Mouse (Mus musculus): ENCODE measurements around the gene Gm11437. TPM values are rescaled to one million over a fixed set of nuclear protein-coding genes. Genes with fewer than 3 reads are reported as not detected.

Gene Gm11437
- polyA plus RNA-seq, 1 experiment = not detected

DNA sequence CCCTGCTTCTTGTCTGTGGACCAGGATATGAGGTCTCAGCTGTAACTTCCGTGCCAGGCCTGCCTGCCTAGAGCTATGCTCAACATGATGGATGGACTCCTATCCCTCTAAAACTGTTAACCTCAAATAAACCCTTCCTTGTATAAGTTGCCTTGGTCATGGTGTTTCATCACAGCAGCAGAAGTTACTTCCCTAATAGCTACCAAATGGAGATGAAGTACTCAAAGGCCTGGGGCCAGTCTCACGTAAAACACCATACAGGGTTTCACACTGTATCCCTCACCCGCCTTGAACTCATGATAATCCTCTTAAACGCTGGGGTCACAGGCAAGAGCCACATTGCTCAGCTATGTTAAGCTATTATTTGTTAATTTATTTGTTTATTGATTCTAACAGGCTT is 49.8 kb downstream of the Gm11437 start:
- TF ChIP-seq POLR2A (IDR thresholded peaks at IDR 0.05; ENCODE audit: borderline replicate concordance, low read depth, low read length) (no peak), CTCF (IDR thresholded peaks at IDR 0.05; ENCODE audit: low read depth, low read length) (no peak)
- Histone ChIP-seq H3K4me1 (ENCODE audit: control insufficient read depth, insufficient read depth, low read length) (peaks cover 9% of the 10 kb centered on the region), H3K4me3 (ENCODE audit: insufficient read depth, low read length) (no peak overlapping the region), H3K27ac (ENCODE audit: insufficient read depth, low read depth, low read length) (no peak overlapping the region)

DNA sequence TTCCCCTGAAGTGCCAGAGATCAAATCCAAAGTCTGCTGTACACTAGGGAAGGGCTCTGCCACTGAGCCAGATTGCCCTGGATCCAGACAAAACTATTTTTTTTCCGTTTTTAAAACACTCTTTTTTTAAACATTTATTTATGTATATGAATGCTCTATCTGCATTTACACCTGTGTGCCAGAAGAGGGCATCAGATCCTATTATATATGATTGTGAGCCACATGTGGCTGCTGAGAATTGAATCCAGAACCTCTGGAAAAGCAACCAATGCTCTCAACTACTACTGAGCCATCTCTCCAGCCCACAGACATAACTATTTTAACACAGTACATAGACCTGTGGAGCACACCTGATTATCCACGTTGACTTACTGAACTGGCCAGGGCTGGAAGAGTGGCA is 51.1 kb downstream of the Gm11437 start:
- no peak overlapping the region for H3K4me3 ChIP-seq (ENCODE audit: insufficient read depth, low read length)
- peaks cover 9% of the 10 kb centered on the region for H3K4me1 ChIP-seq (ENCODE audit: control insufficient read depth, insufficient read depth, low read length)
- no peak for TF ChIP-seq POLR2A (IDR thresholded peaks at IDR 0.05; ENCODE audit: borderline replicate concordance, low read depth, low read length)

DNA sequence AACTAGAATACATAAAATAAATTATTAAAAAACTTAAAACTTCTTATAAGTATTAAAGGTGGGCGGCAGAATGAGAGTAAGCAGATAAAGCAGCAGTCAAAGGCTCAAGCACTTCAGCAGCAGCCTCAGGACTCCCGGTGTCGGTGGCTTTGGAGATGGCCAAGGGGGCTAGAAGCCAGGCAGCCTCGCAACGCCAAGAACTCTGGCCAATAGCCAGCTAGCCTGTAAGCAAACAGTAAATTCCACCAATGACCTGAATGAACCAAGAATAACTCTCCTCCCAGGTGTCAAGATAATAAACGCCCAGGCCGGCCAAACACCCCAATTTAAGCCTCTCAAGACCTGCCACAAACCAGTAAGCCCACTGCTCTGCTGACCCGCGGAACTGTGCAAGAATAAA is 51.6 kb downstream of the Gm11437 start:
- TF ChIP-seq CTCF (IDR thresholded peaks at IDR 0.05; ENCODE audit: low read depth, low read length) = no peak
- H3K4me3 ChIP-seq (ENCODE audit: insufficient read depth, low read length) = no peak overlapping the region
- H3K4me1 ChIP-seq (ENCODE audit: control insufficient read depth, insufficient read depth, low read length) = peaks cover 9% of the 10 kb centered on the region
- no peak overlapping the region for H3K27ac ChIP-seq (ENCODE audit: insufficient read depth, low read depth, low read length)

More for the DNA sequence above, 51.1 kb downstream of the Gm11437 start:
- H3K27ac ChIP-seq (ENCODE audit: insufficient read depth, low read depth, low read length) = no peak overlapping the region

DNA sequence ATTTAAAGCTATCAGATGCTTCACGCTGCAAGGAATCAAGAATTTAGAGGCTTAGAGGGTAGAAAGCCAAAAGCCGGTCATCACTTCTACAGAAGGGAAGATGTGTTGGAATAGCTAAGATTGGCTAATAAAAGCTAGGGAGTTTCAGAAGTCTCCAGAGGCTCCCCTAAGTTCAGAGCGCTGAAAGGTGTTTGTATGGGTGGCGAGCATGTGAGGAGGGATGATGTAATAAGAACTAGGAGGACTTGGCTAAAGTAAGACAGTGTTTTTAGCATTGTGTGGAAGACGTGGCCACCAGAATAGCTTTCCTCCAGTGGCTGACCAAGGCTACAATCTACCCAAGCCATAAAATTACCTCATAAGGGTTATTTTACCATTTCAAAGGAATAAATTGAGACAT is 53.7 kb downstream of the Gm11437 start:
- Histone ChIP-seq H3K4me1 (ENCODE audit: control insufficient read depth, insufficient read depth, low read length) (peaks cover 9% of the 10 kb centered on the region), H3K27ac (ENCODE audit: insufficient read depth, low read depth, low read length) (no peak overlapping the region), H3K4me3 (ENCODE audit: insufficient read depth, low read length) (no peak overlapping the region)
- TF ChIP-seq POLR2A (IDR thresholded peaks at IDR 0.05; ENCODE audit: borderline replicate concordance, low read depth, low read length) (no peak), CTCF (IDR thresholded peaks at IDR 0.05; ENCODE audit: low read depth, low read length) (no peak)

DNA sequence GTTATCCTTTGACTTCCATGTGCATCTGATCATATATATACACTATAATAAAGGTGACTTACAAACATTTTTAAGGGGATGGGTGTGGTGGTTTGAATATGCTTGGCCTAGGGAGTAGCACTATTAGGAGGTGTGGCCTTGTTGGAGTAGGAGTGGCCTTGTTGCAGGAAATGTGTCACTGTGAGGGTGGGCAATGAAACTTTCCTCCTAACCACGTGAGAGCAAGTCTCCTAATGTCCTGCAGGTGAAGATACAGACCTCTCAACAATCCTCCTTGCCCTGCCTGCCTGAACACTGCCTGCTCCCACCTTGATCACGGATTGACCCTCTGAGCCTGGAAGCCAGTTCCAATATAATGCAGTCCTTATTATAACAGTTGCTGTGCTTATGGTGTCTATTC is 60.1 kb downstream of the Gm11437 start:
- Histone ChIP-seq H3K4me3 (ENCODE audit: insufficient read depth, low read length) (no peak overlapping the region), H3K4me1 (ENCODE audit: control insufficient read depth, insufficient read depth, low read length) (peaks cover 4% of the 10 kb centered on the region), H3K27ac (ENCODE audit: insufficient read depth, low read depth, low read length) (no peak overlapping the region)
- TF ChIP-seq POLR2A (IDR thresholded peaks at IDR 0.05; ENCODE audit: borderline replicate concordance, low read depth, low read length) = no peak
- TF ChIP-seq CTCF (IDR thresholded peaks at IDR 0.05; ENCODE audit: low read depth, low read length) = no peak

DNA sequence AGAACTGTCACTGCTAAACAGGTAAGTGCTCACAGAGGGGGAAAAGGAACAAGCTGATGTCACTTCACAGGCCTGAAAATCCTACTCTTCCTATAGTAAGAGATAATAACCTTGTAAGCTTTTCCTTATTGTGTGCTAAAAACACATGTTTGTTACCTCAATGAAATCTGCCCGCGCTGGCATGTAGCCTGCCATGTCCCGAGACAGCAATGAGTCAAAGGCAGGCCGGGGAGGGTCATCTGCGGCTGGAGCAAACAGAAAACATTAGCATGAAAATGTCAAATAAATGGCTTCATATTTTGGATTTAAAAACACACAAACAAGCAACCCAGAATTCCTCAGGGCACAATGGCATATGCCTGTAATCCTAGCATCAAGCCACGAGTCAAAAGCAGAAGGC is 63.2 kb downstream of the Gm11437 start:
- no peak overlapping the region for H3K27ac ChIP-seq (ENCODE audit: insufficient read depth, low read depth, low read length)
- H3K4me3 ChIP-seq (ENCODE audit: insufficient read depth, low read length) = no peak overlapping the region
- no peak for TF ChIP-seq POLR2A (IDR thresholded peaks at IDR 0.05; ENCODE audit: borderline replicate concordance, low read depth, low read length)
- no peak for TF ChIP-seq CTCF (IDR thresholded peaks at IDR 0.05; ENCODE audit: low read depth, low read length)
- H3K4me1 ChIP-seq (ENCODE audit: control insufficient read depth, insufficient read depth, low read length) = peaks cover 13% of the 10 kb centered on the region

DNA sequence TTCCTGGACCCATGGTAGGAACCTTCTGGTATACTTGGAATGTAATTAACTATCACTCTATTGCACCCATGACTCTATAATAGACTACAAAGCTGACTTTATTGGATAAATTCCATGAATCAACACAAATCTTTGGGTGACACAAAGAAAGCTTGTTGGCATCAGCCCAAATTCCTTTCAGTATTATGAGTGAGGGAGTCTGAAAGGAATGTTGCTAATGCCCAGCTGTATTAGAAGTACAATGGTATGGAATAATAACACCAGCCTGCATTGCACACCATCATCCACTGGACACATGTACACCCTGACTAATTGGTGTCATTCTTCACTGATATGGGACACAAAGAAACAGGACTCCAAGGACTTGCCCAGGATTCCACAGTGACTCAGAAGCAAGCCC is 66.1 kb downstream of the Gm11437 start:
- TF ChIP-seq CTCF (IDR thresholded peaks at IDR 0.05; ENCODE audit: low read depth, low read length) (no peak), POLR2A (IDR thresholded peaks at IDR 0.05; ENCODE audit: borderline replicate concordance, low read depth, low read length) (no peak)
- Histone ChIP-seq H3K27ac (ENCODE audit: insufficient read depth, low read depth, low read length) (no peak overlapping the region), H3K4me1 (ENCODE audit: control insufficient read depth, insufficient read depth, low read length) (peaks cover 11% of the 10 kb centered on the region), H3K4me3 (ENCODE audit: insufficient read depth, low read length) (no peak overlapping the region)

Other genes with a start within 250 kb of the Gm11437 start
- 26.3 and 27.9 TPM in 2 replicates for gene Ddx52, start 225.4 kb downstream of the Gm11437 start, polyA plus RNA-seq (2012; ENCODE audit: insufficient read depth, insufficient read length, missing spikeins)
- gene Synrg, start 203.0 kb downstream of the Gm11437 start, polyA plus RNA-seq (2012; ENCODE audit: insufficient read depth, insufficient read length, missing spikeins) = 19.5 and 26.9 TPM in 2 replicates
- gene Dusp14, start 98.2 kb downstream of the Gm11437 start, polyA plus RNA-seq (2012; ENCODE audit: insufficient read depth, insufficient read length, missing spikeins) = not detected in 2 replicates
- 9.6 and 13.5 TPM in 2 replicates for gene Tada2a, start 37.9 kb downstream of the Gm11437 start, polyA plus RNA-seq (2012; ENCODE audit: insufficient read depth, insufficient read length, missing spikeins)
- gene Acaca, start 37.8 kb downstream of the Gm11437 start, polyA plus RNA-seq (2012; ENCODE audit: insufficient read depth, insufficient read length, missing spikeins) = 4.4 and 5.0 TPM in 2 replicates